13 mouse cellular contexts compared by ENCODE assay signal in the genomic region with DNA sequence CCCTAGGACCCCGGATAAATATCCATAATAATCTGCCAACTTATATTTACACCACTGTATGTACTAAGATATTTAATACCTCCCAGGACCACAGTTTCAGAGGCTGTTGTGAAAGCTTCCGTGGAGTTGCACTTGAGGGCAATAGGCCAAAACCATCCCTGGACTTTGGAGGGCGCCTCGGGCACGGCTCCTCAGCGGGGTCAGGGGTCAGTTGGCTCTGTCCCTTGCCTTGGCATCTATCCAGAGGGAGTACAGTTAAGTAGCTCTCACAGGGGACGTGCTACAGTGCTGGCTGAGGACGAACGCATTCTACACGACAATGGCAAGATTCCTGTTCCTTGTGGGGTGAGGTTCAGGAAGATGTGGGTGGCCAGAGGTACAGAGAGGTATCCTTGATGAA. TPM values are rescaled to one million over a fixed set of nuclear protein-coding genes. Genes with fewer than 3 reads are reported as not detected.
DNase-seq lines count a peak whose midpoint lies in the region; ATAC-seq lines count a peak whose summit lies in the region.
"Had no signal": no experiment of that assay in that cellular context is flagged by ENCODE, and none has a peak within 500 bp of the region (broad histone marks: within the 10 kb centered on the region; RNA-seq: fewer than 3 reads in every experiment).

No protein-coding gene starts in this region.

- no peaks in the 10 kb centered on the region; the same call in 1 of the 2 replicates for H3K36me3 ChIP-seq in intestine, embryonic 16.5 days (ENCODE audit: control insufficient read depth, insufficient read depth, low read length)
- H3K36me3 ChIP-seq in intestine, embryonic 15.5 days: no peaks in the 10 kb centered on the region
- H3K36me3 ChIP-seq in forebrain, embryonic 16.5 days (ENCODE audit: control insufficient read depth, insufficient read depth): no peaks in the 10 kb centered on the region
- H3K36me3 ChIP-seq: embryonic facial prominence, embryonic 15.5 days; neural tube, embryonic 12.5 days; stomach, embryonic 15.5 days had no signal

- 69% methylated on average over 10 of the region's 10 CpGs for whole genome bisulfite sequencing in intestine, embryonic 16.5 days
- 66% methylated on average over 10 of the region's 10 CpGs for WGBS in intestine, embryonic 15.5 days
- 69% methylated on average over 10 of the region's 10 CpGs for WGBS in forebrain, embryonic 16.5 days

- H3K9ac ChIP-seq in intestine, embryonic 16.5 days (ENCODE audit: low read depth, low read length): no peak overlapping the region
- no peak overlapping the region for H3K9ac ChIP-seq in intestine, embryonic 15.5 days
- no peak overlapping the region for H3K9ac ChIP-seq in forebrain, embryonic 16.5 days (replicated peaks; ENCODE audit: low read depth, low read length)
- H3K9ac ChIP-seq: embryonic facial prominence, embryonic 15.5 days; stomach, embryonic 15.5 days had no signal

- no peak overlapping the region for H3K4me2 ChIP-seq in intestine, embryonic 16.5 days (ENCODE audit: low read depth, low read length)
- no peak overlapping the region for H3K4me2 ChIP-seq in intestine, embryonic 15.5 days (replicated peaks)
- H3K4me2 ChIP-seq in forebrain, embryonic 16.5 days (ENCODE audit: low read length): no peak overlapping the region
- H3K4me2 ChIP-seq: embryonic facial prominence, embryonic 15.5 days; neural tube, embryonic 12.5 days; stomach, embryonic 15.5 days had no signal

- H3K4me3 ChIP-seq in intestine, embryonic 16.5 days (ENCODE audit: low read length): no peak overlapping the region
- H3K4me3 ChIP-seq in intestine, embryonic 15.5 days (replicated peaks): no peak overlapping the region
- no peak overlapping the region for H3K4me3 ChIP-seq in forebrain, embryonic 16.5 days (replicated peaks; ENCODE audit: low read length)
- H3K4me3 ChIP-seq: embryonic facial prominence, embryonic 15.5 days; neural tube, embryonic 12.5 days; stomach, embryonic 15.5 days had no signal

- H3K27me3 ChIP-seq in intestine, embryonic 16.5 days (replicated peaks; ENCODE audit: control insufficient read depth, insufficient read depth, low read length): no peaks in the 10 kb centered on the region
- no peaks in the 10 kb centered on the region for H3K27me3 ChIP-seq in intestine, embryonic 15.5 days (replicated peaks)
- no peaks in the 10 kb centered on the region for H3K27me3 ChIP-seq in forebrain, embryonic 16.5 days (replicated peaks; ENCODE audit: control insufficient read depth, insufficient read depth, low read length)
- H3K27me3 ChIP-seq: embryonic facial prominence, embryonic 15.5 days; neural tube, embryonic 12.5 days; stomach, embryonic 15.5 days had no signal

- DNase-seq in adrenal gland, adult 8-10 months: peak; percentile 84
- peak; percentile 93 for DNase-seq in kidney, postnatal 14 days
- peak; percentile 84 to 88 for DNase-seq in lung, postnatal 4 days
- DNase-seq in retina, embryonic 14.5 days (ENCODE audit: low spot score): no peak
- DNase-seq in left cerebral cortex, adult 18-20 months (ENCODE audit: low spot score in 2 of 2): no peak

- H3K27ac ChIP-seq in intestine, embryonic 16.5 days (ENCODE audit: low read length): no peak overlapping the region
- no peak overlapping the region for H3K27ac ChIP-seq in intestine, embryonic 15.5 days
- no peak overlapping the region for H3K27ac ChIP-seq in forebrain, embryonic 16.5 days (ENCODE audit: low read length)
- H3K27ac ChIP-seq: embryonic facial prominence, embryonic 15.5 days; neural tube, embryonic 12.5 days; stomach, embryonic 15.5 days had no signal

- ATAC-seq in intestine, embryonic 16.5 days: 0 out of 2 replicates have a peak, but pooled peaks have one; percentile 26
- no peak for ATAC-seq in intestine, embryonic 15.5 days
- no peak for ATAC-seq in forebrain, embryonic 16.5 days

- no peaks in the 10 kb centered on the region for H3K9me3 ChIP-seq in intestine, embryonic 16.5 days (ENCODE audit: control insufficient read depth, low read length)
- H3K9me3 ChIP-seq in intestine, embryonic 15.5 days: no peaks in the 10 kb centered on the region
- H3K9me3 ChIP-seq in forebrain, embryonic 16.5 days (ENCODE audit: control insufficient read depth, low read length): no peaks in the 10 kb centered on the region
- H3K9me3 ChIP-seq: embryonic facial prominence, embryonic 15.5 days; neural tube, embryonic 12.5 days; stomach, embryonic 15.5 days had no signal

- no peaks in the 10 kb centered on the region for H3K4me1 ChIP-seq in intestine, embryonic 16.5 days (ENCODE audit: control insufficient read depth, insufficient read depth, low read length)
- no peaks in the 10 kb centered on the region for H3K4me1 ChIP-seq in intestine, embryonic 15.5 days (replicated peaks)
- H3K4me1 ChIP-seq in forebrain, embryonic 16.5 days (replicated peaks; ENCODE audit: control insufficient read depth, insufficient read depth, low read length): no peaks in the 10 kb centered on the region
- H3K4me1 ChIP-seq: embryonic facial prominence, embryonic 15.5 days; neural tube, embryonic 12.5 days had no signal

RNA-seq across cellular contexts. Expression of gene Tmem255b, which starts 27.4 kb away (rescaled TPM):
- polyA plus RNA-seq in intestine, embryonic 16.5 days (2015; fragmentation: Nextera tagmentation; extraction: Ambion mirVana): 3.2 and 3.6 TPM in 2 replicates
- 2.2 and 2.7 TPM in 2 replicates for polyA plus RNA-seq in intestine, embryonic 15.5 days (2015; fragmentation: Nextera tagmentation; extraction: Ambion mirVana)
- total RNA-seq in adrenal gland, adult 8-10 months (2022): 1 to 10 TPM in 2 of 4 experiments, under 1 TPM in 2; 0.77 to 1.7 (median 1.1) TPM
- 0.26 and 0.29 TPM in 2 replicates for polyA plus RNA-seq in forebrain, embryonic 16.5 days (2015; fragmentation: Nextera tagmentation; extraction: Ambion mirVana)
- total RNA-seq in left cerebral cortex, adult 18-20 months (2021): 1 to 10 TPM; 4.3 to 4.7 TPM
- polyA plus RNA-seq: limb, embryonic 11.5 days had no signal

RNA-seq across cellular contexts. Expression of gene Gas6, which starts 31.9 kb away (rescaled TPM):
- polyA plus RNA-seq in intestine, embryonic 16.5 days (2015; fragmentation: Nextera tagmentation; extraction: Ambion mirVana): 55.8 and 60.7 TPM in 2 replicates
- polyA plus RNA-seq in intestine, embryonic 15.5 days (2015; fragmentation: Nextera tagmentation; extraction: Ambion mirVana): 50.9 and 57.8 TPM in 2 replicates
- 1,000 to 10,000 TPM in 1 of 4 experiments, 100 to 1,000 TPM in 3; 130 to 1,084 (median 297) TPM for total RNA-seq in adrenal gland, adult 8-10 months (2022)
- polyA plus RNA-seq in forebrain, embryonic 16.5 days (2015; fragmentation: Nextera tagmentation; extraction: Ambion mirVana): 23.9 and 25.5 TPM in 2 replicates
- total RNA-seq in left cerebral cortex, adult 18-20 months (2021): 100 to 1,000 TPM in 1 of 2 experiments, 10 to 100 TPM in 1; 95.8 to 103 TPM

RNA-seq across cellular contexts. Expression of gene Grk1, which starts 57.5 kb away (rescaled TPM):
- polyA plus RNA-seq in intestine, embryonic 16.5 days (2015; fragmentation: Nextera tagmentation; extraction: Ambion mirVana): not detected in 2 replicates
- not detected in 2 replicates for polyA plus RNA-seq in intestine, embryonic 15.5 days (2015; fragmentation: Nextera tagmentation; extraction: Ambion mirVana)
- total RNA-seq in adrenal gland, adult 8-10 months (2022): under 1 TPM in 2 of 4 experiments, not detected in 2; 0.05 to 0.06 TPM
- polyA plus RNA-seq in forebrain, embryonic 16.5 days (2015; fragmentation: Nextera tagmentation; extraction: Ambion mirVana): not detected in 2 replicates
- total RNA-seq in left cerebral cortex, adult 18-20 months (2021): not detected
- polyA plus RNA-seq: heart, embryonic 14.5 days; limb, embryonic 11.5 days; stomach, embryonic 15.5 days had no signal

Comparison
In these comparisons a context has a peak if more than half of its experiments do, and no peak if none do; other contexts are left out.
1. DNase-seq: peak in adrenal gland, adult 8-10 months (single experiment), kidney, postnatal 14 days (single experiment) and lung, postnatal 4 days (2 of 2); none in retina, embryonic 14.5 days (single experiment) and left cerebral cortex, adult 18-20 months (0 of 2).